Mouse (Mus musculus): ENCODE data around the gene Inpp5a. TPM values are rescaled to one million over a fixed set of nuclear protein-coding genes. Genes with fewer than 3 reads are reported as not detected.

Gene Inpp5a
- polyA plus RNA-seq, 1 experiment from 2014 or later, result 25.4 TPM

DNA sequence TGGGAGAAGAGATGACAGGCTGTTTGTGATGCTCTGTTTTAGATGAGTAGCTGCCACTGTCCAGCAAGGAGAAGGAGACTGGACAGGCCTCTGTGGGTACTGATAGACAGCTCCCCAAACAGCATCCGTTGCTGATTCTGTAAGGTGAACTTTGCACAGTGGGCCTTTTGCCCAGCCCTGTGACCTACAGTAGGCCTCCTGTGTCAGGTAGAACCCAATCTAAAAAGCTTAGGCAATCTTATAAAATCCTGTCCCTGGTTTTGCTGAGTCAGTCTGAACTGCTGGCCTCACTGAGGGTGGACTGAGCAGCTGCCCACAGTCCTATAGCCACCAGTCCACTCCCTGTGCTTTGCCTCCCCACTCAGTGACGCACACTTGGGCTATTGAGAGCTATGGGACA is 158.4 kb downstream of the Inpp5a start:
- 69% methylated on average over 2 of the region's 2 CpGs for WGBS
- H3K4me2 ChIP-seq (replicated peaks; ENCODE audit: low read depth), result no peak overlapping the region
- 0 out of 2 replicates have a peak, but pooled peaks have one; percentile 31 for ATAC-seq (ENCODE audit: low FRiP score, low TSS enrichment)

DNA sequence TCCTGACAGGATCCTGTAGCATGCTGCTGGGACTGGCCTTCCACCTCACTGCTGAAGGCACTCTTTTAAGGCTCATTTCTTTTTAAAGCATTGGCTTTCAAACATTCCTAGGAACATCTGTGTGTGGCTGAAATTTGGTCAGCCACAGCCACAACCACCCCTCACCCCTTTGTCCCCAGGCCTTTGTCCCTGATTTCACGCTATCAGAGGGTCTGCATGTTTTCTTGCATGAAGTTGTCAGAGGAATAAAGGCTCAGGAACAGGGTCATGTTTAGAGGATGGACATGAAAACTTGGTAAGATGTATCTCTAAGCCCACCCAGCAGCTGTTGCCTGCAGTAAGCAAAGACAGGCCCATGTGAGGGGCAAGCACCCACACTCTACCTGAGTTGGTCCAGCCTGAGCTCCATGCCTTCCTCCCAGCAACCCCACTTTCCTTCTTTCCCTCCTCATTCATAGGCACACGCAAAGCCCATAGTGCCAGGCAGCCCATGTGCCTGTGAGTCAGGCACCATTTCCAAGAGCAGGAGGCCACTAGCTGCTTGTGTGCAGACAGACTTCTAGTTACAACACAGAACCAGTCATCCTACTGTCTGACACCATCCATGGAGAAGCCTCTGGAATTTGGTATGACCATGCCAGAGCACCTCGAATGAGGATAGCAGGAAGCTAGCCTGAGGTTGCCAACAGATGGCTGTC is 161.3 kb downstream of the Inpp5a start:
- Histone ChIP-seq H3K27me3 (ENCODE audit: control insufficient read depth, insufficient read depth, low read length) (no peaks in the 10 kb centered on the region), H3K9ac (ENCODE audit: low read length) (no peak overlapping the region), H3K27ac (replicated peaks) (no peak overlapping the region), H3K4me1 (replicated peaks; ENCODE audit: control insufficient read depth, insufficient read depth) (no peaks in the 10 kb centered on the region), H3K4me3 (ENCODE audit: low read depth, low read length) (no peak overlapping the region), H3K9me3 (ENCODE audit: control insufficient read depth, low read length) (no peaks in the 10 kb centered on the region), H3K4me2 (replicated peaks; ENCODE audit: low read depth) (no peak overlapping the region), H3K36me3 (ENCODE audit: control insufficient read depth, insufficient read depth, low read length) (peaks cover 3% of the 10 kb centered on the region; the same call in 1 of the 2 replicates)
- no peak for TF ChIP-seq EP300 (optimal IDR thresholded peaks at IDR 0.05)
- TF ChIP-seq CTCF (IDR thresholded peaks at IDR 0.05; ENCODE audit: low read depth), result no peak
- WGBS, result 86% methylated on average over 3 of the region's 3 CpGs
- ATAC-seq (ENCODE audit: low FRiP score, low TSS enrichment), result no peak
- DNase-seq (ENCODE audit: low spot score), result no peak

More for the DNA sequence above, 158.4 kb downstream of the Inpp5a start:
- Histone ChIP-seq H3K27me3 (ENCODE audit: control insufficient read depth, insufficient read depth, low read length) (no peaks in the 10 kb centered on the region), H3K27ac (replicated peaks) (no peak overlapping the region), H3K36me3 (ENCODE audit: control insufficient read depth, insufficient read depth, low read length) (peaks cover 3% of the 10 kb centered on the region; the same call in 1 of the 2 replicates), H3K9me3 (ENCODE audit: control insufficient read depth, low read length) (no peaks in the 10 kb centered on the region), H3K4me3 (ENCODE audit: low read depth, low read length) (no peak overlapping the region), H3K9ac (ENCODE audit: low read length) (no peak overlapping the region), H3K4me1 (replicated peaks; ENCODE audit: control insufficient read depth, insufficient read depth) (no peaks in the 10 kb centered on the region)
- no peak for TF ChIP-seq EP300 (optimal IDR thresholded peaks at IDR 0.05)
- no peak for TF ChIP-seq CTCF (IDR thresholded peaks at IDR 0.05; ENCODE audit: low read depth)
- DNase-seq (ENCODE audit: low spot score), result no peak

DNA sequence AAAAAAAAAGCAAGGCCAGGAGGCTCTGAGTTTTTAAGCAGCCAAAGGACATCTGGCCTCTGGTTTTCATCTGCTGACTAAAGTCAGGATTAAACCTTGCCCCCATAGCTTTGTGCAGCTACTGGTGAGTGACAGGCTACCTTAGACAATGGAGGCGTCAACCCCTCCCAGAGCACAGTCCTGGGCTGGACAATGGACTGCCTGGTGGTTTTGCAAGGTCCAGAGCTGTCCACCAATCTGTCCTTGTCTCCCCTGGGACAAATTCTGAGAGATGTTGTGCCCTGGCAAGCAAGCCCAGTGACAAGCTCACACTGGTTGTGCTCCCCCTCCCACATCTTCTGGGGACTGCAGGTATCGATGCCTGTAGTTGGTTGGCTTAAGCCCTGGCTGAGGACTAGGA is 162.6 kb downstream of the Inpp5a start:
- ATAC-seq (ENCODE audit: low FRiP score, low TSS enrichment) (no peak), DNase-seq (ENCODE audit: low spot score) (no peak)
- Histone ChIP-seq H3K27ac (replicated peaks) (no peak overlapping the region), H3K27me3 (ENCODE audit: control insufficient read depth, insufficient read depth, low read length) (no peaks in the 10 kb centered on the region), H3K4me1 (replicated peaks; ENCODE audit: control insufficient read depth, insufficient read depth) (no peaks in the 10 kb centered on the region), H3K4me3 (ENCODE audit: low read depth, low read length) (no peak overlapping the region), H3K4me2 (replicated peaks; ENCODE audit: low read depth) (no peak overlapping the region), H3K9me3 (ENCODE audit: control insufficient read depth, low read length) (no peaks in the 10 kb centered on the region), H3K36me3 (ENCODE audit: control insufficient read depth, insufficient read depth, low read length) (peaks cover 3% of the 10 kb centered on the region; the same call in 1 of the 2 replicates), H3K9ac (ENCODE audit: low read length) (no peak overlapping the region)
- WGBS, result 80% methylated on average over 2 of the region's 2 CpGs
- no peak for TF ChIP-seq EP300 (optimal IDR thresholded peaks at IDR 0.05)
- TF ChIP-seq CTCF (IDR thresholded peaks at IDR 0.05; ENCODE audit: low read depth), result no peak

DNA sequence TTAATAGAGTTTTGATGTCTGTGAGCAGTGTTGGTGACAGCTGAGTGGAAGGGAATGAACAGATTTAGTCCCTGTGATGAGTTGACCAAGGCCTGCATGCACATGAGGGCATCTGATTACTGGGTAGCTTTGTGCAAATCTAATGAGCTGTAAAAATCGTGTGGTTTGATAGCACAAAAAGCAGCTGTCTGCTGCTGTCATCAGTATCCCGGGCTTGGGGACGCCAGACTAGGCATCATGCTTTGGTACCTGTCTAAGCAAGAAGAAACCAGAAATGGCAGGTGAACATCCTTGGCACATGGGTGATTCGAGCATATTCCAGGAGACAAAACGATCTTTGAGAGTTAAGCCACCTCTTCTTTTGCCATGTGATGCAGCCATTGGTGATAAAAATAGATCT is 167.4 kb downstream of the Inpp5a start:
- TF ChIP-seq EP300 (optimal IDR thresholded peaks at IDR 0.05) (no peak), CTCF (IDR thresholded peaks at IDR 0.05; ENCODE audit: low read depth) (no peak)

DNA sequence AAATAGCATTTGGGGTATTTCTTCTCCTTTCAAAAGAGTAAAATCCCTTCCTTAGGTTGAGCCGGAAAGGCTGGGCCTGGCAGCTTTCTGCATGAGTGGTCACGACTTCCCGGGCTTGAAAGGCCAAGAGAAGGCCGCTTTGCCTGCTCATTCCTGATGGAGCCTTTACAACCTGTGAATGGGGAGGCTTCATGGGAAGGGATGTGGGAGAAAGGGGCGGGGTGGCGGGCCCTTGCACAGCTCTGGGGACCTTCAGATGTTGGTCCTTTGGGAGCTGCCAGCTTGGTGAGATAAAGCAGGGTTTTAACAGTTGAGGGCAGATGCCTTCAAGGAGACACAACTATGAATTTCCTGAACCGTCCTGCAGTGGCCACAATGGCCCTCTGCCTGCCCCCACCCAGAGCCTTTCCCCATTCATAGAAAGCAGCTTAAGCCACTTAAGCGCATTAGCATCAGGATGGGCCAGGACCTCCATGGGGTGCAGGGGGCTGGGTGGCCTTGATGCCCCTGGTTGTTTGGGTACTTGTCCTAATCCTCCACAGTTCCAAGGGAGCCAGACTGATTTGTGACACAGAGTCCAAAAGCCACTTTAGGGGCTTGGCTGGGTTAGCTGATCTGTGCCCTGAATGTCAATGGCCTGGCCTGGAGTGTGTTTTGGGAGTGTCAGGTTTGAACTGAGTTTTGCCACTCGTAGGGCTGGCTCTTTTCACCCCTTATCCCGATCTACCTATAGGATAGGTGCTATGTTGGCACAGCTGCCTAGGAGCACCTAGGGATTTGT is 168.0 kb downstream of the Inpp5a start:
- no peak overlapping the region for H3K27ac ChIP-seq (replicated peaks)

More for the DNA sequence above, 167.4 kb downstream of the Inpp5a start:
- H3K4me2 ChIP-seq (replicated peaks; ENCODE audit: low read depth), result no peak overlapping the region
- peaks cover 11% of the 10 kb centered on the region; the same call in 1 of the 2 replicates for H3K36me3 ChIP-seq (ENCODE audit: control insufficient read depth, insufficient read depth, low read length)
- no peaks in the 10 kb centered on the region for H3K9me3 ChIP-seq (ENCODE audit: control insufficient read depth, low read length)
- 73% methylated on average over 5 of the region's 5 CpGs for WGBS
- DNase-seq (ENCODE audit: low spot score) (no peak), ATAC-seq (ENCODE audit: low FRiP score, low TSS enrichment) (no peak)
- no peaks in the 10 kb centered on the region for H3K4me1 ChIP-seq (replicated peaks; ENCODE audit: control insufficient read depth, insufficient read depth)
- no peak overlapping the region for H3K9ac ChIP-seq (ENCODE audit: low read length)
- no peaks in the 10 kb centered on the region for H3K27me3 ChIP-seq (ENCODE audit: control insufficient read depth, insufficient read depth, low read length)
- H3K4me3 ChIP-seq (ENCODE audit: low read depth, low read length), result no peak overlapping the region
- no peak overlapping the region for H3K27ac ChIP-seq (replicated peaks)

More for the DNA sequence above, 168.0 kb downstream of the Inpp5a start:
- 66% methylated on average over 10 of the region's 10 CpGs for WGBS
- peaks cover 11% of the 10 kb centered on the region; the same call in 1 of the 2 replicates for H3K36me3 ChIP-seq (ENCODE audit: control insufficient read depth, insufficient read depth, low read length)
- H3K4me1 ChIP-seq (replicated peaks; ENCODE audit: control insufficient read depth, insufficient read depth), result no peaks in the 10 kb centered on the region
- no peak for TF ChIP-seq CTCF (IDR thresholded peaks at IDR 0.05; ENCODE audit: low read depth)
- TF ChIP-seq EP300 (optimal IDR thresholded peaks at IDR 0.05), result no peak
- H3K9me3 ChIP-seq (ENCODE audit: control insufficient read depth, low read length), result no peaks in the 10 kb centered on the region
- no peak overlapping the region for H3K4me2 ChIP-seq (replicated peaks; ENCODE audit: low read depth)
- DNase-seq (ENCODE audit: low spot score) (no peak), ATAC-seq (ENCODE audit: low FRiP score, low TSS enrichment) (no peak)
- H3K27me3 ChIP-seq (ENCODE audit: control insufficient read depth, insufficient read depth, low read length), result no peaks in the 10 kb centered on the region
- H3K4me3 ChIP-seq (ENCODE audit: low read depth, low read length), result no peak overlapping the region
- no peak overlapping the region for H3K9ac ChIP-seq (ENCODE audit: low read length)
